Mouse (Mus musculus): ENCODE measurements around the gene Gm20388.

DNA sequence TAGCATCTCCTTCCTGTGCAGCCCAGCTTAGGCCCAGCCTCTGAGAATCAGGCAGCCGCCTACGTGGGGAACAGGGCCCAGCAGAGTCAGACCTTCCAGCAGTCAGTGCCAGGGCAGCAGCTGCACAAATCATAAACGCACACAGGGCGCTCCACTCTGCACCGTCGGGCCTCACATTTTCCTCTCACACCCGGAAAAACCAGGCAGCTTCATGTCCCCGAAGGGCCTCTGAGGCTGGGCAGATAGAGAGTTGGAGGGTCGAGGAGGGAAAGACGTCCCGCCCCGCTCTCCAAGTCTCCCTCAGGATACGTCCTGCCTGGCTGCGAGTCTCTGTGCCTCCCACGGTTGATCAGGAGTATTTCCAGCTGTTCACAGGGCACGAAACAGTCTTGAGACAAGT is 2600.9 kb downstream of the Gm20388 start:
- TF ChIP-seq CTCF (IDR thresholded peaks at IDR 0.05; ENCODE audit: insufficient read depth, low read depth, low read length) (no peak), POLR2A (IDR thresholded peaks at IDR 0.05; ENCODE audit: insufficient read depth, low read depth, low read length) (no peak)

Measured in olfactory bulb, adult 2 months (tissue).